Mouse (Mus musculus) thymus, postnatal 4 days (tissue): ENCODE results near the gene Mesd.
A peak's percentile ranks its signal among the peaks of the same experiment; 100 is the strongest.
"Not testable (repeated sequence)": the region's sequence is repeated elsewhere in the genome, so short reads cannot be mapped to it uniquely, and the experiment has no call there.

ENCODE experiments used
- DNase-seq: peaks from one replicate; pipeline ENCODE4 v3.0.0; 2021

Gene Mesd

DNA sequence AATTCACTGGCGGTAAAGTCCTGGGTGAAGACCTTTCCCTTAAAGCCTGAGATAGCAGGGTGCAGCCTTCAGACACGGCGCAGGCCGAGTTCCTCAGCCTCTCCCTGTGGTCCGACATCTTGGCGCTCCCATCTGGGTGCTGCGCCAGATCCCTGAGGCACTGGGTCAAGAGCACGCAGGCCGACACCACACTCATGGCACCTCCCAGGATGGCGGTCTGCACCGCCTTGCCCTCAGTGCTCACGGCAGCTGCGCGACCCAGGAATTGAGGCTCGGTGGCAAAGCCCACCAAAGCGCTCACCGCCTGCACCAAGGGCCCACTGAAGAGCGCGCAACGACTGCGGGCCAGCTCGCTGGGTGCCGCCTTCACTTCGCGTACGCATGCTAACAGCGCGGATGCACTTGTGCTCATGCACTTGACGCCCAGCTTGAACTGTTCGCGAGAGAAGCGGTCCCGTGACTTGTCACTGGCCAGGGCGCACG, 2.1 kb upstream of the Mesd start:
- DNase-seq: no peak

GRCm38 (mm10) chr7:83882633-83883275, 1.5 kb upstream of the Mesd start:
- peak; percentile 37 for DNase-seq

GRCm38 (mm10) chr7:83883276-83884020, 818 bp upstream of the Mesd start:
- peak; percentile 65 for DNase-seq

GRCm38 (mm10) chr7:83884921-83885532, 761 bp downstream of the Mesd start:
- no peak for DNase-seq

- DNase-seq: no peak
Measured at GRCm38 (mm10) chr7:83885835-83886234, 1.6 kb downstream of the Mesd start.

GRCm38 (mm10) chr7:83886366-83887129, 2.3 kb downstream of the Mesd start:
- peak; percentile 20 for DNase-seq

- no peak for DNase-seq
Measured at GRCm38 (mm10) chr7:83889383-83889782, 5.1 kb downstream of the Mesd start.

GRCm38 (mm10) chr7:83889946-83890345, 5.7 kb downstream of the Mesd start:
- not testable (repeated sequence) for DNase-seq

DNA sequence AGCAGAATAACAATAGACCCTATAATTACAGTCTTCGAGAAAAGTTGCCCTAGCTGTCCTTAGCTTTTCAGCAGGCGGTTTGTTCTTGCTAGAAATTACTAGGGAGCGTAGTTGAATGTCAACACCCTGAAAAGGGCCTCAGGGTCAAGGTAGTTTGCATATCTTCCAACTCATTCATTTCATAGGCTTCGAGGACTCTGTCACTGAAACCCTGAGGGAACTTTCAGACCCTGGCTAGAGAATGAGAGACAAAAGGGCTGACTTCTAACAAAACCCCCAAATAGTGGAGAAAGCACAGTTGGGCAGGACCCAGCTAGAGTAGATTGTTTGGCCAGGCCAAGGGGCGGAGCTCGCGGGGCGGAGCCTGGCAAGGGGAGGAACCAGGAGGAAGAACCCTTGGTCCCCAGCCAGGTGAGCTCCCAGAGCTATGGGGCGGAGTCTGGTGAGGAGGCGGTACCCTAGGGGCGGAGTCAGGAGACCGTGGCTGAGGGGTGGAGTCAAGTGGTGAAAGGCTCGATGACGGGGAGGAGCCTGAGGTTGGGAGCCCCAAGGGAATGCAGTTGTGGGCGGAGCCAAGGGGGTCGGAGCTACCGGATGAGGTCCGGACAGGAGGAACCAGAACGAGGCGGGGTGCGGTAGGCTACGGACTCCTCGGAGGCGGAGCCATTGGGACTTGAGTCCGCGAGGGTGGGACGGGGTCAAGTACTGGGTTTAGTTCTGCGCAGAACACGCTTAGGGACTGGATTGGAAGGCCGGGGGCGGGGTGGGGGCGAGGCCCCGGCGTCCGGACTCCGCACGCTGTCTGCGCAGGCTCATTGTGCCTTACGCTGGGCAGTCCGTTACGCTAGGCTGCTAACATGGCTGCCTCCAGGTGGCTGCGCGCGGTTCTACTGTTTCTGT, 7.4 kb downstream of the Mesd start:
- peak; percentile 99 for DNase-seq

DNA sequence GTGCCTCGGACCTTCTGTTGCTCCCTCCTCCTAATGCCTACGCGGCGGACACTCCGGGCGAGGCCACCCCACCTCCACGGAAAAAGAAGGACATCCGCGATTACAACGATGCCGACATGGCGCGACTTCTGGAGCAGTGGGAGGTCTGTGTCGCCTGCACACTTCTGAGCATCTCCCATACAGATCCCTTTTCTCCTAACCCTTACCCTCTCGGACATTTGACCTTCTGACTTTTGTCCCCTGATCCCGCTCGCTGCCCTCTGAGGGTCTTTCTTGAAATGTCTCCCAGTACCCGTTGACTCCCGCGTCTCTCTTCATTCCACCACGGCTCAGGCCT, 8.0 kb downstream of the Mesd start:
- DNase-seq: no peak

- no peak for DNase-seq
Measured at GRCm38 (mm10) chr7:83894348-83894747, 10.1 kb downstream of the Mesd start.

GRCm38 (mm10) chr7:83896077-83896740, 11.9 kb downstream of the Mesd start:
- no peak for DNase-seq

GRCm38 (mm10) chr7:83898267-83898666, 14.0 kb downstream of the Mesd start:
- no peak for DNase-seq

DNA sequence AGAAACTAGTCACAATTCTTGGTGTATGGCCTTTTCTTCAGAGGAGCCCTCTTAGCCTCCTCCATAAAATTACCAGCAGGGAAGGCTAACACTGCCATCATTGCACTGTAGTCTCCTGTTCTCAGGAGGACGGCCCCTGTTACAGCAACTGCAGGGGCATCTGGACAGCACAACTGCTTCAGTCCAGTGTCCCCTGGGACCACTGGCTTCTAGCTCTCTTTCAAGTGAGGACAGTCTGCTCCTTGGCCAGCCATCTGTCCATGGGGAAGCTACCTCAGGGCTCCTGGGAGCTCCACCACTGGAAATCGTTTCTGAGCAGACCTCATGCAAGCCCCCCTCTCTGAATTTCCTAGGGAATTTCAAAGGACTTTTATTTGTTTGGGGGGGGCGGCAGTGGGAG, 16.3 kb downstream of the Mesd start:
- no peak for DNase-seq

DNA sequence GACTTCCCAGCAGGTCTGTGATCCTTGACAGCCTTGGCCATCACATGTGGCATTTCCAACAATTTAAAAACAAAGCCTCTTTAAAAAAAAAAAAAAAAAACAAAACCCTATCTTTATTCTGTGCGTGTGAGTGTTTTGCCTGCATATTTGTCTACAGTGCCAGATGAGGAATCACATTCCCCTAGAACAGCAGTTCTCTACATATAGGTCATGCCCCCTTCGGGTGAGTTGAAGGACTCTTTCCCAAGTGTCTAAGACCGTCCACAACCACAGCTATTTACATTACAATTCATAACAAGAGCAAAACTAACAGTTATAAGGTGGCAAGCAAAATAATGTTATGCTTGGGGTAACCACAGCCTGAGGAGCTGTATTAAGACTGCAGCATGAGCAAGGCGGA, 17.2 kb downstream of the Mesd start:
- no peak for DNase-seq

DNA sequence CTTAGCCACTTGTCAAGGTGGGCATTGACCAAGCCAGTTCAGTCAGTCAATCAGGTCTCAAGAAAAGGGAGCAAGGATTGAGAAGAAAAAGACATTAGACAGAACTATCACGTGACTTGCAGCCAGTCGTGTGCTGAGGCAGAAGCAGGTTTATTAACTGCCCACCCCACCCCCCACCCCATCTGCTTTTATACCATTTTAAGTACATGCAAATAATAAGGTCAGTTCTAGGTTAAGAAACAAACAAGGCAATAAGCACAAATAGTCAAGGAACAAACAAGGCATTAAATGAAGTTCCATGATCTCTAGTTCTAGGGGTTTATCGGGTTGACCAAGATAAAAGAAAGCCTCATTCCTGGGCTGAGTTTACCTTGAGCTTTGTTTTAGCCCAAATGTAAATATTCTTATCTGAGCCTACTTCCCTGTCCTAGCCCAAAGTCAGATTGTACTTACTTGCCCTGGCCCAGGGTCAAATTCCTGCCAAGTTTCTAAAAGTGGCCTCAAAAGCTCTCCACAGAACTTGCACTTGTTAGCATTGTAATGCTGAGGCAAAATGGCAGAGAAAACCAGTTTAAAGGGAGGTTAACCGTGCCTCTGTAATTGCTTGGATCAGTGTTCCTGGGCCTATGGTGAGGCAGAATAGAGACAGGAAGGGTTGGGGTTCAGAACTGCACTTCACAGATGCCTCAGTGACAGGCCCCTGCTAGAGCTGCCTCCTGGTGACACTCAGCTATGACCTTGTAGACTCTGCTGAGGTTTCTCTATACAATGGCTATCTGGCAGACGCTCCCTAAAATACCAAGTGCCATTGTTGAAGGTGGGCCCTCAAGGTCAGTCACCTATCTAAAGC, 18.3 kb downstream of the Mesd start:
- DNase-seq: no peak

DNA sequence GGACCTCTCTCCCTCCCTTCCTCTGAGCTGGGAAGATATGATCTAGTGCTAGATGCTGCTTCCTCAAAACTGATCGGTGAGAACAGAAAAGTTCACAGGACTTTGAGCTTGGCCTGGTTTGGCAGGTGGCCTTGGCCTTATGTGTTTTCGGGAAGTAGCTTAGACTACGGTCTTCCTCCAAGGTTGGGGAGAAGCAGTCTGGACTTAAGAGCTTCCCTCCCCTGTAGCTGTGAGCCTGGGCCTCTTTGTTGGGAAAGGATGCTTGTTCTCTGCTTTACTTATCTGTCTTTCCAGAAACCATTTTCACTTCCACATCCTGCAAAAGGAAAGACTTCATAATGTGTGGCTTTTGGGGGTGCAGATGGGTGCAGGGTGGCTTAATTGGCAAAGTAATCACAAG, 20.6 kb downstream of the Mesd start:
- DNase-seq: no peak

- DNase-seq: peak; percentile 19
Measured at GRCm38 (mm10) chr7:83911909-83912308, 27.6 kb downstream of the Mesd start.

DNA sequence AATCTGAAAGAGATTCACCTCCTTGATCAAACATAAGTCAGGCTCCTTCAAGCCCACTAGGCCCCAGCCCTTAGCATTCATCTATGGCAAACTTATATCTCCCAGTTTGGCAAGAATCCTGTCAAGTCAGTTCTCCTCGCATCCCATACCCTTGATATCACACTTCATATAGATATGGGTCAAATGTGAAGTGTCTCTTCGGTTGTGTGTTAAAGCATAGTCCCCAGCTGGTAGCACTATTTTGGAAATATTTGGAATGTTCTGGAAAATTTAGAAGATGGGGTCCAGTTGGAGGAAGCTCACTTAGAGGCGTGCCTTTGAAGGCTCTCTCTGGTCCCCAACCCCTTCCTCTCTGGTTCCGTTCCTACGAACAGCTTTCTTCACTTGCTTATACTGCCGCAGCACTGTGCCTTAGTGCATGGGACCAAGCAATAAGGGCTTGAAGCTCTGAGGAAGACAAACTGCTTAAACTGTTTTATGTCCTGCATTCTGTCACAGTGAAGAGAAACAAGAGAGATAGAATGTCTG, 29.2 kb downstream of the Mesd start:
- DNase-seq: no peak

DNA sequence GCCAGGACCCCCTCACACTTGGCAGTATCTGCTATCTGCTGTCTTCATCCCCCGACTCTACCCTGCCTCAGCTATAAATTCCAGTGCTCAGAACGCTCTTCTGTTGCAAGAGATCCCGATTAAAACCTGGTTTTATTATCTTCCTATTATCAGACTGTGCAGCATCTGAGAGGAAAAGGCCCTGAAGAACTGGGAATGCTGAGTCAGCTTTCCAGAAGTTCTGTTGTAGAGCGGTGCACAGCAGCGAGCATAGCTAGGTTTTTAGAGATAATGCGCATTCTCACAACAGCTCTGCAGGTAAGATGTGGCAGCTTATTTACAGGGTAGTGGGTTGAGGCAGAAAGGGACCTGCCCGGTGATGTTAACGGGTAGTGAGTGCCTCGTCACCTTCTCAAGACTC, 29.7 kb downstream of the Mesd start:
- no peak for DNase-seq

DNA sequence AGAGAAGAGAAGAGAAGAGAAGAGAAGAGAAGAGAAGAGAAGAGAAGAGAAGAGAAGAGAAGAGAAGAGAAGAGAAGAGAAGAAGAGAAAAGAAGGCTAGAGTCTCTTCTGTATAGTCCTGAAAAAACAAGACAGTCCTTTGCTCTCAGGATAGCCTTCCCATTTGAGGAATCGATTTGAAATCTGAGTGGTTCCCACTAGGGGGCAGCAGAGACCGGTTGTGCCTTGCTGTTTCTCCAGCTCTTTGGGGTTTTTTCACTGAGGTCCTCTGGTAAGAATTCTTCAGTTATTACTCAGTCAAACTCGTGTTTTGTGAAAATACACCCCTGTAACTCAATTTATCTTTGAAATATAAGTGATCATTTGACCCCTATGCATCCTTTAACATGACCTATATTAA, 30.3 kb downstream of the Mesd start:
- peak; percentile 90 for DNase-seq
